Mouse (Mus musculus) forebrain, postnatal 0 days (tissue): Measurements from ENCODE around the gene Gm49325. TPM values are rescaled to one million over a fixed set of nuclear protein-coding genes. Genes with fewer than 3 reads are reported as not detected.

Source experiments
- ATAC-seq: fragments of 200-750 bp; cut with Nextera tagmentation; 2 replicates; pipeline ENCODE4 v1.8.0; 2017; ENCODE audit warnings: mild to moderate bottlenecking, moderate library complexity
- DNase-seq: peaks from one replicate; pipeline ENCODE4 v3.0.0-alpha.2; 2015
- H3K27ac ChIP-seq: fragments of 300-500 bp; sonication (generic); 2 replicates; pipeline ENCODE4 v1.5.1; 2014; ENCODE audit warnings: low read depth, mild to moderate bottlenecking, antibody characterized with exemption, low read length, moderate library complexity, mixed read lengths
- H3K27me3 ChIP-seq: fragments of 300-500 bp; sonication (generic); 2 replicates; pipeline ENCODE4 v1.6.1; 2014; ENCODE audit warnings: mild to moderate bottlenecking, low read length, mixed read lengths; ENCODE audit not compliant: insufficient read depth
- H3K36me3 ChIP-seq: fragments of 300-500 bp; sonication (generic); 2 replicates; pipeline ENCODE4 v1.6.1; 2014; ENCODE audit warnings: mild to moderate bottlenecking, moderate library complexity; ENCODE audit not compliant: insufficient read depth
- H3K4me1 ChIP-seq: fragments of 300-500 bp; sonication (generic); 2 replicates; pipeline ENCODE4 v1.6.1; 2014; ENCODE audit warnings: antibody characterized with exemption; ENCODE audit not compliant: insufficient read depth
- H3K4me2 ChIP-seq: fragments of 300-500 bp; sonication (generic); 2 replicates; pipeline ENCODE4 v1.6.1; 2014; ENCODE audit warnings: low read depth, mild to moderate bottlenecking, moderate library complexity
- H3K4me3 ChIP-seq: fragments of 300-500 bp; sonication (generic); 2 replicates; pipeline ENCODE4 v1.5.1; 2014; ENCODE audit warnings: low read depth, low read length, mixed read lengths
- H3K9ac ChIP-seq: fragments of 300-500 bp; sonication (generic); 2 replicates; pipeline ENCODE4 v1.6.1; 2014; ENCODE audit warnings: mild to moderate bottlenecking
- H3K9me3 ChIP-seq: fragments of 300-500 bp; sonication (generic); 2 replicates; pipeline ENCODE4 v1.6.1; 2016; ENCODE audit warnings: low read length
- CTCF ChIP-seq: sonication (generic); IDR thresholded peaks from 2 replicates; pipeline ENCODE4 v1.5.1; 2016; ENCODE audit warnings: antibody characterized with exemption, control low read depth, low read depth
- WGBS: fragments of 180-500 bp; shearing (Covaris S2); extraction: QIAGEN DNeasy Blood & Tissue Kit; methylation state at CpG from one replicate; pipeline ENCODE4 v1.1.7; 2014; 5-methylcytosine and 5-hydroxymethylcytosine counted together
- polyA plus RNA-seq: library from polyadenylated mRNA; unstranded; fragments of >200 nt; fragmentation: Nextera tagmentation; extraction: Ambion mirVana; gene quantifications from 2 replicates; pipeline ENCODE4 v1.2.1, GENCODE M21; 2015
- total RNA-seq: library from RNA; depleted of rRNA; stranded (reverse); fragments of >200 nt; gene quantifications from 2 replicates; pipeline ENCODE4 v1.2.3, GENCODE M21; 2014

The Gm49325 gene
- total and polyA plus RNA-seq, 2 experiments from 2014 or later = 27.7 TPM; not detected in 1

DNA sequence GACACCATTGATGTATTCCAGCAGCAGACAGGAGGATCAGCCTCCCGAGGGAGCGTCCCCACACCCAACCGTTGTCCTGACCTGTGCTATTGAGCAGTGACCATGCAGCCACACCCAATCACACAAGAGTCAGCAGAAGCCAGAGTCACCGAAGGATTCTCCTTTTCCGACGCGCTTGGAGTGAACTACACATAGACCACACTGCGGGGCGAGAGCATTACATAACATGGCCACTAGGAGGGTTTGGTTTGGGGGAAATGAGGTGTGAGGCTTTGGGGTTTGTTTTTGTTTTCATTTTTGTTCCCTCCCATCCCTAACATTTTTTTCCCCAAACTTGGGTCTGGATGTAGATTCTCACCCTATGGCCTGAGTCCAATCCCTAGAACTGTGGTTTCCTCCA, 10.2 kb downstream of the Gm49325 start:
- H3K4me2 ChIP-seq = no peak overlapping the region
- H3K36me3 ChIP-seq = peaks cover 63% of the 10 kb centered on the region
- no peaks in the 10 kb centered on the region for H3K4me1 ChIP-seq
- no peak overlapping the region for H3K27ac ChIP-seq
- H3K9me3 ChIP-seq = no peaks in the 10 kb centered on the region
- H3K4me3 ChIP-seq = no peak overlapping the region
- no peak for ATAC-seq
- H3K9ac ChIP-seq = no peak overlapping the region
- no peaks in the 10 kb centered on the region for H3K27me3 ChIP-seq
- 96% methylated on average over 9 of the region's 9 CpGs for WGBS
- TF ChIP-seq CTCF = peak; percentile 20; the same call in 1 of the 2 replicates
- no peak for DNase-seq

GRCm38 (mm10) chr10:77616926-77617325, 10.9 kb downstream of the Gm49325 start:
- peaks cover 55% of the 10 kb centered on the region for H3K36me3 ChIP-seq
- peaks cover 5% of the 10 kb centered on the region for H3K4me1 ChIP-seq
- DNase-seq (no peak), ATAC-seq (no peak)
- 94% methylated on average over 7 of the region's 7 CpGs for WGBS
- no peak overlapping the region for H3K4me3 ChIP-seq
- no peak overlapping the region for H3K27ac ChIP-seq
- H3K9ac ChIP-seq = no peak overlapping the region
- no peak for TF ChIP-seq CTCF
- no peaks in the 10 kb centered on the region for H3K27me3 ChIP-seq
- H3K9me3 ChIP-seq = no peaks in the 10 kb centered on the region
- H3K4me2 ChIP-seq = no peak overlapping the region

DNA sequence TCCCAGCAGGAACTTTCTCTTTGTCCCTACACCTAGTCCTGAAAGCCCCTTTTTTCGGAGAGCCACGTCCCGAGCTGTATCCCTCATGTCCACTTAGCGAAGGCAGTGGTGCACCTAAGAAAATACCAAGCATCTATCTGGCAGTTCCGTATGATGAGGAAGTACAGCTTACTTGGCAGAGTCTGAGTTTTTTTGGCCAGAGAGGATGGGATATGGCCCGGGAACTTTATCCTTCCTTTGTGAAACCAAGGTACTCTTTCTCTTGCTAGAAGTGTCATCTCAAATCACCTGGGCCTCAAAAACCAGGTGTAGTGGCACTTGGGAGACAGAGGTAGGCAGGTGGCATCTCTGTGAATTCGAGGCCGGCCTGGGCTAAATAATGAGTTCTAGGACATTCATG, 15.5 kb downstream of the Gm49325 start:
- no peak; the same call in 1 of the 2 replicates for ATAC-seq
- Histone ChIP-seq H3K27ac (peak overlapping the region; percentile 92), H3K27me3 (no peaks in the 10 kb centered on the region), H3K4me2 (peak overlapping the region; percentile 74), H3K4me3 (peak overlapping the region; percentile 97), H3K4me1 (peaks cover 13% of the 10 kb centered on the region), H3K9ac (peak overlapping the region; percentile 90), H3K9me3 (no peaks in the 10 kb centered on the region), H3K36me3 (peaks cover 20% of the 10 kb centered on the region)
- TF ChIP-seq CTCF = no peak
- 79% methylated on average over 8 of the region's 8 CpGs for WGBS
- no peak for DNase-seq

- WGBS = 1% methylated on average over 92 of the region's 96 CpGs
- DNase-seq = peak; percentile 97
- peak; percentile 95 for ATAC-seq
- Histone ChIP-seq H3K36me3 (peaks cover 12% of the 10 kb centered on the region), H3K4me1 (peaks cover 13% of the 10 kb centered on the region), H3K27me3 (no peaks in the 10 kb centered on the region), H3K27ac (peak within 1 kb of the TSS; percentile 92), H3K9me3 (no peaks in the 10 kb centered on the region), H3K4me3 (peak within 1 kb of the TSS; percentile 97), H3K4me2 (peak within 1 kb of the TSS; percentile 74), H3K9ac (peak within 1 kb of the TSS; percentile 90)
- no peak for TF ChIP-seq CTCF
Observed at GRCm38 (mm10) chr10:77622055-77622988, 16.3 kb downstream of the Gm49325 start, which contains the start of gene Ube2g2. Gene Ube2g2 (plus strand): TSS chr10:77622275.

DNA sequence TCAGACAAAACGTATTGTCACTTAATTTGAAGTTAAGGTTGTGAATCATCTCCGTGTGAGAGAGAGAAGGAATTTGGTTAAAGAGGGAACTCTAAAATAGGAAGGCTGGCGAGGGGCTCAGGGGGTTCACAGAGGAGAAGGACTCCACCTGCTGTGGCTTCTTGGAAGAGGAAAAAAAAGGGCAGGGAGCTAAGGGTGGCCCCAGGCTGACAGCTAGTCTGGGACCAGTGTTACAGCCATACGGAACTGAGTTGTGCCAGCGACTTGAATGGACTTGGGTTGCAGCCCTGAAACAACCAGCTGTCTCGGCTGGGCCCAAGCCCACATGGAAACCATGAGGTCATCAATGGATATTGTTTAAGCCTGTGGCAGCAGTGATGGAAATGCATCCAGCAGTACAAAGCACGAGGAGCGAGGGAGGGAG, 17.1 kb downstream of the Gm49325 start:
- peak; percentile 48 for ATAC-seq
- peak; percentile 74 for DNase-seq
- 0 out of 2 replicates have a peak, but pooled peaks have one; percentile 14 for TF ChIP-seq CTCF
- Histone ChIP-seq H3K9ac (peak overlapping the region; percentile 90), H3K36me3 (peaks cover 6% of the 10 kb centered on the region; the same call in 1 of the 2 replicates), H3K4me1 (peaks cover 13% of the 10 kb centered on the region), H3K4me2 (peak overlapping the region; percentile 74), H3K4me3 (peak overlapping the region; percentile 97), H3K9me3 (no peaks in the 10 kb centered on the region), H3K27ac (peak overlapping the region; percentile 24), H3K27me3 (no peaks in the 10 kb centered on the region)
- 1% methylated on average over 8 of the region's 8 CpGs for WGBS

GRCm38 (mm10) chr10:77623639-77624400, 17.8 kb downstream of the Gm49325 start:
- WGBS = 89% methylated on average over 10 of the region's 10 CpGs
- H3K27ac ChIP-seq = peak overlapping the region; percentile 15; the same call in 1 of the 2 replicates
- DNase-seq = no peak
- no peak for ATAC-seq
- no peaks in the 10 kb centered on the region for H3K9me3 ChIP-seq
- H3K4me1 ChIP-seq = peaks cover 13% of the 10 kb centered on the region
- H3K4me2 ChIP-seq = peak overlapping the region; percentile 74
- peak overlapping the region; percentile 97 for H3K4me3 ChIP-seq
- no peak for TF ChIP-seq CTCF
- no peaks in the 10 kb centered on the region for H3K27me3 ChIP-seq
- H3K36me3 ChIP-seq = no peaks in the 10 kb centered on the region
- H3K9ac ChIP-seq = no peak overlapping the region
